Mouse (Mus musculus) brain, embryonic 14.5 days (tissue): ENCODE measurements around the gene Trim41.

Source experiments
- CTCF ChIP-seq: fragments of 200-500 bp; IDR thresholded peaks from 2 replicates; pipeline ENCODE4 v1.5.1; 2012; ENCODE audit warnings: inconsistent platforms, mild to moderate bottlenecking, moderate library complexity, borderline replicate concordance; ENCODE audit not compliant: insufficient read depth, insufficient read length; ENCODE audit errors: extremely low read depth
- POLR2A ChIP-seq: fragments of 200-500 bp; IDR thresholded peaks from 2 replicates; pipeline ENCODE4 v1.6.1; 2012; ENCODE audit warnings: mild to moderate bottlenecking, inconsistent platforms, borderline replicate concordance; ENCODE audit not compliant: poor library complexity, insufficient read depth, insufficient read length, severe bottlenecking; ENCODE audit errors: extremely low read depth

DNA sequence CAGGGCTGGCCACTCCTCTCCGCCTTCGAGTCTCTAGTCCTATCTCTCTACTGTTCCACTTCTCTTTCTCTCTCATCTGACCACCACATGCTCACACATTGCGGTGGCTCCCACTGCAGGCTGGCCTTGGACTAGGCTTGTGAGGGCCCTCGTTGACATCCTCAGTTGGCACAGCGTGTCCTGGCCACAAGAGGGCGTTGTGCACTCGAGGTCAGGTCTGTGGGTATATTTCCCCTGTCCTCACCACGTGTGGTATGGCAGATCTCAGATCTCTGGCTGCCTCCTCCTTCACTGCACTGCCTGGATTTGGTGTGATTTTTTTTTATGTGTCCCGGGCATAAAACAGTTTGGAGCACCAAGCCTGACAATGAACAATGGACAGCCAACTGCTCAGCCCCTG lies 40.5 kb downstream of the Trim41 start:
- TF ChIP-seq POLR2A (no peak), CTCF (no peak)
